In genomic region chr1:54707036-54707887, GRCm38 (mm10) we compare ENCODE assay signal across 19 mouse cellular contexts.
DNase-seq lines count a peak whose midpoint lies in the region; ATAC-seq and TF ChIP-seq lines count a peak whose summit lies in the region.
"Had no signal": no experiment of that assay in that cellular context is flagged by ENCODE, and none has a peak within 500 bp of the region (broad histone marks: within the 10 kb centered on the region; RNA-seq: fewer than 3 reads in every experiment).

No protein-coding gene starts in this region.

- no peaks in the 10 kb centered on the region for H3K27me3 ChIP-seq in hindbrain, embryonic 11.5 days (ENCODE audit: control insufficient read depth, insufficient read depth, low read length)
- no peaks in the 10 kb centered on the region for H3K27me3 ChIP-seq in hindbrain, embryonic 10.5 days (ENCODE audit: insufficient read depth, poor library complexity, severe bottlenecking)
- H3K27me3 ChIP-seq in hindbrain, embryonic 13.5 days = no peaks in the 10 kb centered on the region
- H3K27me3 ChIP-seq in midbrain, embryonic 16.5 days (ENCODE audit: control insufficient read depth, insufficient read depth, low read depth, low read length) = no peaks in the 10 kb centered on the region
- no peaks in the 10 kb centered on the region for H3K27me3 ChIP-seq in liver, postnatal 0 days (ENCODE audit: insufficient read depth, low read length)
- H3K27me3 ChIP-seq: embryonic facial prominence, embryonic 15.5 days; limb, embryonic 13.5 days had no signal

- H3K9ac ChIP-seq in hindbrain, embryonic 11.5 days (ENCODE audit: low read depth, low read length) = no peak overlapping the region
- H3K9ac ChIP-seq in hindbrain, embryonic 13.5 days = peak overlapping the region; percentile 10; the same call in 1 of the 2 replicates
- no peak overlapping the region for H3K9ac ChIP-seq in midbrain, embryonic 16.5 days (ENCODE audit: low read depth, low read length)
- H3K9ac ChIP-seq in liver, postnatal 0 days (replicated peaks) = no peak overlapping the region
- H3K9ac ChIP-seq: embryonic facial prominence, embryonic 15.5 days; limb, embryonic 13.5 days had no signal

- H3K4me3 ChIP-seq in hindbrain, embryonic 11.5 days (ENCODE audit: low read depth, low read length) = no peak overlapping the region
- no peak overlapping the region for H3K4me3 ChIP-seq in hindbrain, embryonic 10.5 days
- H3K4me3 ChIP-seq in hindbrain, embryonic 13.5 days = no peak overlapping the region
- no peak overlapping the region for H3K4me3 ChIP-seq in midbrain, embryonic 16.5 days (ENCODE audit: low read depth, low read length)
- no peak overlapping the region for H3K4me3 ChIP-seq in liver, postnatal 0 days (ENCODE audit: low read depth, low read length)
- H3K4me3 ChIP-seq: embryonic facial prominence, embryonic 15.5 days; limb, embryonic 13.5 days had no signal

- no peak overlapping the region for H3K4me2 ChIP-seq in hindbrain, embryonic 11.5 days (replicated peaks; ENCODE audit: low read depth, low read length)
- H3K4me2 ChIP-seq in hindbrain, embryonic 13.5 days = 0 out of 2 replicates have a peak overlapping the region, but pooled peaks have one; percentile 4
- H3K4me2 ChIP-seq in midbrain, embryonic 16.5 days (ENCODE audit: low read length) = 0 out of 2 replicates have a peak overlapping the region, but pooled peaks have one; percentile 15
- no peak overlapping the region for H3K4me2 ChIP-seq in liver, postnatal 0 days (ENCODE audit: low read depth, low read length)
- H3K4me2 ChIP-seq: embryonic facial prominence, embryonic 15.5 days; heart, embryonic 11.5 days; limb, embryonic 13.5 days had no signal

- no peak overlapping the region for H3K27ac ChIP-seq in hindbrain, embryonic 11.5 days (ENCODE audit: low read depth, low read length)
- H3K27ac ChIP-seq in hindbrain, embryonic 10.5 days = no peak overlapping the region
- peak overlapping the region; percentile 78 for H3K27ac ChIP-seq in hindbrain, embryonic 13.5 days
- H3K27ac ChIP-seq in midbrain, embryonic 16.5 days (ENCODE audit: low read length) = peak overlapping the region; percentile 74
- H3K27ac ChIP-seq in liver, postnatal 0 days (ENCODE audit: low read depth) = no peak overlapping the region
- H3K27ac ChIP-seq: embryonic facial prominence, embryonic 15.5 days; limb, embryonic 13.5 days; macrophage had no signal

- TF ChIP-seq CTCF in liver, postnatal 0 days (IDR thresholded peaks at IDR 0.05; ENCODE audit: low read depth) = no peak

- no peak for TF ChIP-seq EP300 in liver, postnatal 0 days (IDR thresholded peaks at IDR 0.05; ENCODE audit: low read depth)

- peak; percentile 57; the same call in 1 of the 2 replicates for ATAC-seq in hindbrain, embryonic 11.5 days (ENCODE audit: low FRiP score)
- peak; percentile 68 for ATAC-seq in hindbrain, embryonic 13.5 days (ENCODE audit: low FRiP score)
- peak; percentile 87 for ATAC-seq in midbrain, embryonic 16.5 days
- ATAC-seq in liver, postnatal 0 days = no peak

- 72% methylated on average over 10 of the region's 10 CpGs for WGBS in hindbrain, embryonic 11.5 days
- WGBS in hindbrain, embryonic 10.5 days = 73% methylated on average over 10 of the region's 10 CpGs
- WGBS in hindbrain, embryonic 13.5 days = 45% methylated on average over 10 of the region's 10 CpGs
- WGBS in midbrain, embryonic 16.5 days = 37% methylated on average over 10 of the region's 10 CpGs
- 75% methylated on average over 10 of the region's 10 CpGs for WGBS in liver, postnatal 0 days (ENCODE audit: insufficient replicate concordance)

- no peaks in the 10 kb centered on the region for H3K36me3 ChIP-seq in hindbrain, embryonic 11.5 days (ENCODE audit: control insufficient read depth, insufficient read depth, low read length)
- H3K36me3 ChIP-seq in hindbrain, embryonic 10.5 days = peaks cover 2% of the 10 kb centered on the region; the same call in 1 of the 2 replicates
- H3K36me3 ChIP-seq in hindbrain, embryonic 13.5 days = peaks cover 4% of the 10 kb centered on the region; the same call in 1 of the 2 replicates
- H3K36me3 ChIP-seq in midbrain, embryonic 16.5 days (ENCODE audit: control insufficient read depth, insufficient read depth, low read length) = no peaks in the 10 kb centered on the region
- no peaks in the 10 kb centered on the region for H3K36me3 ChIP-seq in liver, postnatal 0 days (replicated peaks; ENCODE audit: insufficient read depth, low read length)
- H3K36me3 ChIP-seq: embryonic facial prominence, embryonic 15.5 days had no signal

- DNase-seq in hindbrain, embryonic 11.5 days (ENCODE audit: low spot score) = peak; percentile 5
- DNase-seq in hindbrain, embryonic 10.5 days (ENCODE audit: low spot score) = no peak
- DNase-seq in adipocyte (ENCODE audit: low spot score) = no peak
- no peak for DNase-seq in ovary, postnatal 36 days (ENCODE audit: low spot score)
- no peak for DNase-seq in lung, postnatal 25 days (ENCODE audit: low spot score)
- no peak for DNase-seq in liver, postnatal 0 days
- DNase-seq: cerebellum, adult 11-12 months; cerebellum, postnatal 36 days; gastrocnemius, postnatal 36 days; heart, postnatal 36 days; kidney, adult 11 months; kidney, postnatal 10 days; right cerebral cortex, postnatal 4 days had no signal

- no peaks in the 10 kb centered on the region for H3K4me1 ChIP-seq in hindbrain, embryonic 11.5 days (replicated peaks; ENCODE audit: control insufficient read depth, insufficient read depth, low read length)
- no peaks in the 10 kb centered on the region for H3K4me1 ChIP-seq in hindbrain, embryonic 10.5 days (replicated peaks)
- peaks cover 25% of the 10 kb centered on the region for H3K4me1 ChIP-seq in hindbrain, embryonic 13.5 days (replicated peaks)
- H3K4me1 ChIP-seq in midbrain, embryonic 16.5 days (ENCODE audit: control insufficient read depth, insufficient read depth, low read length) = peaks cover 18% of the 10 kb centered on the region
- no peaks in the 10 kb centered on the region for H3K4me1 ChIP-seq in liver, postnatal 0 days (ENCODE audit: insufficient read depth)

- H3K9me3 ChIP-seq in hindbrain, embryonic 11.5 days (ENCODE audit: control insufficient read depth, low read length) = no peaks in the 10 kb centered on the region
- H3K9me3 ChIP-seq in hindbrain, embryonic 10.5 days = no peaks in the 10 kb centered on the region
- no peaks in the 10 kb centered on the region for H3K9me3 ChIP-seq in hindbrain, embryonic 13.5 days
- no peaks in the 10 kb centered on the region for H3K9me3 ChIP-seq in midbrain, embryonic 16.5 days (replicated peaks; ENCODE audit: control insufficient read depth, low read length, poor library complexity, severe bottlenecking)
- no peaks in the 10 kb centered on the region for H3K9me3 ChIP-seq in liver, postnatal 0 days (ENCODE audit: low read length)
- H3K9me3 ChIP-seq: embryonic facial prominence, embryonic 15.5 days had no signal

Comparison
In these comparisons a context has a peak if more than half of its experiments do, and no peak if none do; other contexts are left out.
1. H3K27ac ChIP-seq: peak in hindbrain, embryonic 13.5 days (single experiment) and midbrain, embryonic 16.5 days (single experiment); none in hindbrain, embryonic 11.5 days (single experiment), hindbrain, embryonic 10.5 days (single experiment) and liver, postnatal 0 days (single experiment).
2. H3K4me2 ChIP-seq: peak in hindbrain, embryonic 13.5 days (single experiment) and midbrain, embryonic 16.5 days (single experiment); none in hindbrain, embryonic 11.5 days (single experiment) and liver, postnatal 0 days (single experiment).